Mouse (Mus musculus): ENCODE measurements around the gene Tsc2.

DNA sequence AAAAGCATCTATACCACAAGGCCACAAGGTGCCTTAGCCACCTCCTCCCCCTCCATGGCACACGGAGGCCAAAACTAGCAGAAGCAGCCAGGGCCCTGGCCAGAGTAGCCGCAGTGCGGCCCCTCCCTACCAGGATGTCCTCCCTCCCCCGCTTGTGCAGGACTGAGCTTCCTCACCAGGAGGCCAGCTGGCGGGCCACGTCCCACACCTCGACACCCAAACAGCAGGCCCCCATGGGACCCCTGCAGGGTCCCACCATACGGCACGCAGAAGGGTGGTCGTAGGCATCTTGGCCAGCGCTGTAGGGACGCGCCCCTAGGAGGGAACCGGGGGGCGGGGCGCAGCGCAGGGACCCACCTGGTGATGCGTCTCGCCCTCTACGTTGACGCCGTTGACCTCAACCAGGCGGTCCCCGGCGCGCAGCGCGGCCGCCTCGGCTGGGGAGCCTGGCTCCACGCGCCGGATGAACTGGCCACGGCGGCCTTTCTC, 17.2 kb upstream of the Tsc2 start:
- TF ChIP-seq ZNF384 (IDR thresholded peaks at IDR 0.05; ENCODE audit: low read depth, low read length), result no peak
- no peak for TF ChIP-seq ZC3H11A (IDR thresholded peaks at IDR 0.05; ENCODE audit: borderline replicate concordance, low read depth, low read length)

Measured in ES-E14 (cell line).